Mouse (Mus musculus) cerebellum, adult 9-10 months (tissue): ENCODE data around the gene Mpi.

Source experiments
- DNase-seq: peaks from one replicate; pipeline ENCODE4 v3.0.0; 2022

Gene Mpi

GRCm38 (mm10) chr9:57522114-57522860 lies 30.3 kb downstream of the Mpi start:
- peak; percentile 27 for DNase-seq

DNA sequence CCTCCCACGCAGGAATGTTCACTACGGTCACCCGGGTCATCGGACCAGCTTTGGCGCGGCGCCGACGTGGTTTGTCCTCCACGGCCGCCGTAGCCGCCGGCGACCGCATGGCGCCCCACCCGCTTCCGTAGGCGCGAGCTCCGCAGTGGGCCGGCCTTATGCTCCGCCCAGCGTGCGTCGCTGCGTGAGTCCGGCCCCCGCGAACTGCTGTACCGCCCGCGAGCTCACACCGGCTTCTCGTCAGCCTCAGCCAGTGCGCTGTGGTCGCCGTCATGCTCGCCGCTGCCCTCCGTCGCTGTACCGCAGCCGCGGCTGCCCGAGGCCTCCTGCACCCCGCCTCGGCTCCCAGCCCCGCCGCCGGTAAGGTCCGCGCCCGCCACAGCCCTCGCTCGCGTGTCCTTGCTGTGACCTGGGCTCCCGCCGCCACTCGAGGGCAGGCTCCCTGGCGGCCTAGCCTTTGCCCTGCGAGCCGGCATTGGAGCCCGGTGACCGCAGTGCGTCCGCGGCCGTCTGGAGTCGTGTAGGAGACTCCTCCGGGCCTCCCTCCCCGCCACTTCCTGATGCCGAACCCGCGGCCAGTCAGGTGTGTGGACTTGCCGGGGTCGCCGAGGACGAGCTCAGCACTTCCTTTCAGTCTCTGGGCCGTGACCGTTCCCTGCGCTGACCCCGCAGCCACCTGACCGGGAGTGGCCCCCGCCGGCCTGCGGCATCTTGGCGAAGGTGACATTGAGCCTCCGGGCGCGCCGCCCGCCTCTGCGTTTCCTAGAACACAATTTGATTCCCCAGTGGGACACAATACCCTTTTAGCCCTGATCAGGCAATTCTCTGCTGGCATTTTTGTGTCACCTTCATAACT lies 31.3 kb downstream of the Mpi start, which contains the start of gene Cox5a:
Cox5a (plus strand) TSS at position 219 of the 856 bp plus-strand sequence.
- DNase-seq, result peak; percentile 95

- peak; percentile 64 for DNase-seq
Measured at GRCm38 (mm10) chr9:57520375-57521055, 32.0 kb downstream of the Mpi start.

- DNase-seq, result peak; percentile 75
Measured at GRCm38 (mm10) chr9:57517113-57517512, 35.5 kb downstream of the Mpi start.

DNA sequence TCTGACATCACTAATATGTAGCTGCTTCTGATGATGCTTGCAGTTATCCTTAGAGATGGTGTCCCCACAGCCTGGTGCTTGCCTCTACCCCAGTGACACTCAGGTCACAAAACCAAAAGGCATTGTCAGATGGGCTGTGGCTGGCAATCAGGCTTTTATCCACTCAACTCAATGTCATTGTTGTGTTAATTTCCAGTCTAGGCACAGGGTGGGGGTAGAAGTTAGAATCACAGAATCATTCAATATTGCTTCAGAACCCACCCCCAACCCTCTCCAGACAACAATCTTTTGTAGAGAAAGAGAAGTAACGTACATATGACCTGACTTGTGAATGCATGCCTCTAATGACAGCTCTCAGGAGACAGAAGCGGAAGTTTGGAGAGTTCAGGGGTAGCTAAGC lies 42.0 kb downstream of the Mpi start:
- no peak for DNase-seq

- DNase-seq, result no peak
Measured at GRCm38 (mm10) chr9:57505700-57506099, 46.9 kb downstream of the Mpi start.

DNA sequence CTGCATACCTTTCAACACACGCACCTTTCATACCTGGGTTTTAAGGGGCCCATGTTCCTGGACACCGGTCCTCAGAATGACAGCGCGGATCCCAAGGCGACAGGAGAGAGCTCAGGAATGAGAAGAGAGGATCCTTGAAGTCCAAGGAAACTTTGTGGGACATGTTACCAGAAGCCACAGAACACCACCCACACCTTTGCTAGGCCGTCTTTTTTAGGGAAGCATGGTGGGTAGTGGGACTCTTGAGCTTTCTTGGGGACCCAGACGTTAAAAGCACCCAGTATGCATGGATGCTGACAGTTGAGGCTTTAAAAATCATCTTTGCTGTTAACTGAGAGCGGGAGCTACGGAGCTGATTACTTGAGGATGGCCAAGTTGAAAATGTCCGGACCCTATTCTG lies 47.7 kb downstream of the Mpi start:
- no peak for DNase-seq

- DNase-seq, result peak; percentile 23
Measured at GRCm38 (mm10) chr9:57504381-57504700, 48.2 kb downstream of the Mpi start.

GRCm38 (mm10) chr9:57503622-57504380 lies 48.8 kb downstream of the Mpi start, which contains the start of gene Rpp25:
Gene Rpp25 (plus strand): TSS chr9:57504026.
- DNase-seq, result no peak

GRCm38 (mm10) chr9:57502911-57503621 lies 49.5 kb downstream of the Mpi start:
- DNase-seq, result no peak

- DNase-seq, result no peak
Measured at GRCm38 (mm10) chr9:57501861-57502260, 50.7 kb downstream of the Mpi start.

- DNase-seq, result no peak
Measured at GRCm38 (mm10) chr9:57501452-57501851, 51.1 kb downstream of the Mpi start.

DNA sequence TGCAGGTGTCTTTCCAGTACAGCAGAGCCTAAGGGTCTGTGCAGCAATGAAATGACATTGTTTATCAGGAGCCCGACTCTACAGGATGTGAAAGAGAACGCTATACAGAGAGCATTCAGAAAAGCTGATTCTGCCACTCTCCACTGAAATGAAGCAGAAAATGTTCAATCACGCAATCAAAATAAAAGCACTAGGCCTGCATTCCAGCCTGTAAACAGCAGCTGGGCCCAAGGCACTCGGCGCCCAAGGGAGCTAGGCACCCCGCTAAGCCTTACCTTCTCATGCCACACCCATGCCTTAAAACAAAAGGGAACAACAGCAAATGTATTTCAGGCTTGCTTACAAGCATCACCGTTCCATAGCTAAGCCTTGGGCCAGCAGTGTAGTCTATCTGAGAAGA lies 54.0 kb downstream of the Mpi start:
- DNase-seq, result no peak

DNA sequence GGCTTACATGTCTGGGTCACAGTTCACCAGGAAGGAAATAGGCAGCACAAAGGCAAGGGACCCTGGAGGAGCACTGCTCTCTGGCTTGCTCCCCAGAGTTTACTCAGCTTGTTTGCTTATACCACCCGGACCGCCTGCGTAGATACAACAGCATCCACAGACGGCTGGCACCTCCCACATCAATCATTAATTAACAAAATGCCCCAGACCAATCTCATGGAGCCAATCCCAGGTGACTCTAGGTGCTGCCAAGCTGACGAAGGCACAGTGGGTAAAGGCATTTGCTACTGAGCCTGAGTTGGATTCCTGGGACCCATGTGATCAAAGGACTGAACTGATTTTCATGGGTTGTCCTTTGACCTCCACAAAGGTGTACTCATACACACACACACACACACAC lies 55.3 kb downstream of the Mpi start:
- DNase-seq, result no peak

DNA sequence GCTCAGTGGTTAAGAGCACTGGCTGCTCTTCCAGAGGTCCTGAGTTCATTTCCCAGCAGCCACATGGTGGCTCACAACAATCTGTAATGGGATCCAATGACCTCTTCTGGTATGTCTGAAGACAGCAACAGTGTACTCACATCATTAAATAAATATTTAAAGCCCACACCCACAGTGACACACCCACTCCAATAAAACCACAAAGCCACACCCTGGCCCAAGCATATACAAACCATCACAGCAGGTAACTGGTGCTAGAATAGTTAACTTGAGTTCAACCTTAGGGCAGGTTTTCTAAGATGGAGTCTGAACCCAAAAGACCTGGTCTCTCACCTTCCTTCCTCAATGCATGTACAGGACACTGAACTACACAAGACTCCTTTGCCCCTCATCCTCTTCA lies 57.6 kb downstream of the Mpi start:
- no peak for DNase-seq
